Mouse (Mus musculus): ENCODE data around the gene Kirrel3. TPM values are rescaled to one million over a fixed set of nuclear protein-coding genes. Genes with fewer than 3 reads are reported as not detected.

Gene Kirrel3
- polyA plus RNA-seq, 1 experiment from 2014 or later: 0.23 TPM

GRCm38 (mm10) chr9:34507164-34507563, 21.5 kb downstream of the Kirrel3 start:
- no peak for DNase-seq
- Histone ChIP-seq H3K27ac (no peak overlapping the region), H3K9me3 (replicated peaks) (no peaks in the 10 kb centered on the region), H3K27me3 (no peaks in the 10 kb centered on the region), H3K9ac (no peak overlapping the region), H3K36me3 (no peaks in the 10 kb centered on the region), H3K4me3 (replicated peaks) (no peak overlapping the region), H3K4me1 (replicated peaks) (no peaks in the 10 kb centered on the region), H3K4me2 (no peak overlapping the region)
- WGBS (ENCODE audit: insufficient replicate concordance): 61% methylated on average over 2 of the region's 2 CpGs
- ATAC-seq (ENCODE audit: low read depth): no peak

- DNase-seq: no peak
- Histone ChIP-seq H3K27ac (no peak overlapping the region), H3K4me3 (replicated peaks) (no peak overlapping the region), H3K9ac (no peak overlapping the region), H3K36me3 (no peaks in the 10 kb centered on the region), H3K4me2 (no peak overlapping the region), H3K27me3 (no peaks in the 10 kb centered on the region), H3K4me1 (replicated peaks) (no peaks in the 10 kb centered on the region), H3K9me3 (replicated peaks) (no peaks in the 10 kb centered on the region)
- WGBS (ENCODE audit: insufficient replicate concordance): 50% methylated on average over 6 of the region's 6 CpGs
- ATAC-seq (ENCODE audit: low read depth): no peak
These were observed 33.2 kb downstream of the Kirrel3 start for GRCm38 (mm10) chr9:34518861-34519260.

GRCm38 (mm10) chr9:34520234-34520950, 34.7 kb downstream of the Kirrel3 start:
- no peak overlapping the region for H3K4me3 ChIP-seq (replicated peaks)
- H3K36me3 ChIP-seq: no peaks in the 10 kb centered on the region
- H3K4me1 ChIP-seq (replicated peaks): no peaks in the 10 kb centered on the region
- no peak for ATAC-seq (ENCODE audit: low read depth)
- no peaks in the 10 kb centered on the region for H3K27me3 ChIP-seq
- 57% methylated on average over 20 of the region's 20 CpGs for WGBS (ENCODE audit: insufficient replicate concordance)
- DNase-seq: no peak
- H3K27ac ChIP-seq: no peak overlapping the region
- H3K9ac ChIP-seq: no peak overlapping the region
- H3K9me3 ChIP-seq (replicated peaks): no peaks in the 10 kb centered on the region
- no peak overlapping the region for H3K4me2 ChIP-seq

- no peak overlapping the region for H3K4me2 ChIP-seq
- ATAC-seq (ENCODE audit: low read depth) (no peak), DNase-seq (no peak)
- no peaks in the 10 kb centered on the region for H3K36me3 ChIP-seq
- 6% methylated on average over 2 of the region's 2 CpGs for WGBS (ENCODE audit: insufficient replicate concordance)
- H3K4me3 ChIP-seq (replicated peaks): no peak overlapping the region
- no peaks in the 10 kb centered on the region for H3K27me3 ChIP-seq
- no peak overlapping the region for H3K27ac ChIP-seq
- no peaks in the 10 kb centered on the region for H3K9me3 ChIP-seq (replicated peaks)
- no peaks in the 10 kb centered on the region for H3K4me1 ChIP-seq (replicated peaks)
- no peak overlapping the region for H3K9ac ChIP-seq
These were observed 40.0 kb downstream of the Kirrel3 start for GRCm38 (mm10) chr9:34525695-34526094.

- H3K4me1 ChIP-seq (replicated peaks): no peaks in the 10 kb centered on the region
These were observed 53.1 kb downstream of the Kirrel3 start for GRCm38 (mm10) chr9:34538591-34539335.

GRCm38 (mm10) chr9:34541908-34542307, 56.2 kb downstream of the Kirrel3 start:
- Histone ChIP-seq H3K4me2 (no peak overlapping the region), H3K9me3 (replicated peaks) (no peaks in the 10 kb centered on the region), H3K4me3 (replicated peaks) (no peak overlapping the region), H3K27me3 (no peaks in the 10 kb centered on the region), H3K36me3 (no peaks in the 10 kb centered on the region), H3K9ac (no peak overlapping the region), H3K4me1 (replicated peaks) (no peaks in the 10 kb centered on the region), H3K27ac (no peak overlapping the region)
- WGBS (ENCODE audit: insufficient replicate concordance): 43% methylated on average over 2 of the region's 2 CpGs
- no peak for DNase-seq
- no peak for ATAC-seq (ENCODE audit: low read depth)

More at GRCm38 (mm10) chr9:34538591-34539335, 53.1 kb downstream of the Kirrel3 start:
- Histone ChIP-seq H3K27ac (no peak overlapping the region), H3K9me3 (replicated peaks) (no peaks in the 10 kb centered on the region), H3K9ac (no peak overlapping the region), H3K4me3 (replicated peaks) (no peak overlapping the region), H3K36me3 (no peaks in the 10 kb centered on the region), H3K27me3 (no peaks in the 10 kb centered on the region), H3K4me2 (no peak overlapping the region)
- no peak for ATAC-seq (ENCODE audit: low read depth)
- WGBS (ENCODE audit: insufficient replicate concordance): 47% methylated on average over 7 of the region's 7 CpGs
- DNase-seq: no peak

GRCm38 (mm10) chr9:34555699-34556098, 70.0 kb downstream of the Kirrel3 start:
- no peak overlapping the region for H3K27ac ChIP-seq
- H3K4me1 ChIP-seq (replicated peaks): no peaks in the 10 kb centered on the region
- DNase-seq: no peak
- H3K4me3 ChIP-seq (replicated peaks): no peak overlapping the region
- no peaks in the 10 kb centered on the region for H3K9me3 ChIP-seq (replicated peaks)
- no peak for ATAC-seq (ENCODE audit: low read depth)
- 38% methylated on average over 2 of the region's 2 CpGs for WGBS (ENCODE audit: insufficient replicate concordance)
- no peak overlapping the region for H3K9ac ChIP-seq
- no peaks in the 10 kb centered on the region for H3K27me3 ChIP-seq
- H3K36me3 ChIP-seq: no peaks in the 10 kb centered on the region
- H3K4me2 ChIP-seq: no peak overlapping the region

GRCm38 (mm10) chr9:34557846-34558245, 72.2 kb downstream of the Kirrel3 start:
- no peaks in the 10 kb centered on the region for H3K36me3 ChIP-seq
- no peaks in the 10 kb centered on the region for H3K27me3 ChIP-seq
- H3K4me3 ChIP-seq (replicated peaks): no peak overlapping the region
- no peaks in the 10 kb centered on the region for H3K4me1 ChIP-seq (replicated peaks)
- DNase-seq: no peak
- no peaks in the 10 kb centered on the region for H3K9me3 ChIP-seq (replicated peaks)
- ATAC-seq (ENCODE audit: low read depth): no peak
- WGBS (ENCODE audit: insufficient replicate concordance): 57% methylated on average over 5 of the region's 5 CpGs
- no peak overlapping the region for H3K4me2 ChIP-seq
- H3K9ac ChIP-seq: no peak overlapping the region
- no peak overlapping the region for H3K27ac ChIP-seq

GRCm38 (mm10) chr9:34558291-34558899, 72.7 kb downstream of the Kirrel3 start:
- Histone ChIP-seq H3K36me3 (no peaks in the 10 kb centered on the region), H3K27ac (no peak overlapping the region), H3K4me1 (replicated peaks) (no peaks in the 10 kb centered on the region), H3K9me3 (replicated peaks) (no peaks in the 10 kb centered on the region), H3K9ac (no peak overlapping the region), H3K4me3 (replicated peaks) (no peak overlapping the region), H3K4me2 (no peak overlapping the region), H3K27me3 (no peaks in the 10 kb centered on the region)
- no peak for ATAC-seq (ENCODE audit: low read depth)
- no peak for DNase-seq
- WGBS (ENCODE audit: insufficient replicate concordance): 62% methylated on average over 8 of the region's 8 CpGs

- Histone ChIP-seq H3K9ac (no peak overlapping the region), H3K9me3 (replicated peaks) (no peaks in the 10 kb centered on the region), H3K36me3 (no peaks in the 10 kb centered on the region), H3K27me3 (no peaks in the 10 kb centered on the region), H3K4me1 (replicated peaks) (no peaks in the 10 kb centered on the region), H3K4me3 (replicated peaks) (no peak overlapping the region), H3K27ac (no peak overlapping the region), H3K4me2 (no peak overlapping the region)
- WGBS (ENCODE audit: insufficient replicate concordance): 71% methylated on average over 9 of the region's 9 CpGs
- ATAC-seq (ENCODE audit: low read depth): no peak
- no peak for DNase-seq
These were observed 73.4 kb downstream of the Kirrel3 start for GRCm38 (mm10) chr9:34559102-34559501.

GRCm38 (mm10) chr9:34561281-34561680, 75.6 kb downstream of the Kirrel3 start:
- WGBS (ENCODE audit: insufficient replicate concordance): 36% methylated on average over 1 of the region's 1 CpGs
- Histone ChIP-seq H3K9ac (no peak overlapping the region), H3K9me3 (replicated peaks) (no peaks in the 10 kb centered on the region), H3K36me3 (no peaks in the 10 kb centered on the region), H3K4me1 (replicated peaks) (no peaks in the 10 kb centered on the region), H3K27ac (no peak overlapping the region), H3K27me3 (no peaks in the 10 kb centered on the region), H3K4me2 (no peak overlapping the region), H3K4me3 (replicated peaks) (no peak overlapping the region)
- DNase-seq (no peak), ATAC-seq (ENCODE audit: low read depth) (no peak)

Measured in liver, embryonic 13.5 days (tissue).